Mouse (Mus musculus): Measurements from ENCODE around the gene Prkch. TPM values are rescaled to one million over a fixed set of nuclear protein-coding genes. Genes with fewer than 3 reads are reported as not detected.

The Prkch gene
- polyA plus RNA-seq, 2 experiments from 2014 or later, result 73.0 to 76.1 TPM

- ATAC-seq, result no peak
Observed at GRCm38 (mm10) chr12:73719816-73720215, 135.2 kb downstream of the Prkch start.

GRCm38 (mm10) chr12:73720466-73720865, 135.9 kb downstream of the Prkch start:
- peak; percentile 73 for ATAC-seq

GRCm38 (mm10) chr12:73722060-73722459, 137.5 kb downstream of the Prkch start:
- ATAC-seq, result no peak

- no peak for ATAC-seq
Observed at GRCm38 (mm10) chr12:73723067-73723466, 138.5 kb downstream of the Prkch start.

GRCm38 (mm10) chr12:73723887-73724286, 139.3 kb downstream of the Prkch start:
- no peak for ATAC-seq

- ATAC-seq, result peak; percentile 18
Observed at GRCm38 (mm10) chr12:73725825-73726604, 141.4 kb downstream of the Prkch start.

- ATAC-seq, result no peak
Observed at GRCm38 (mm10) chr12:73727046-73727445, 142.4 kb downstream of the Prkch start.

GRCm38 (mm10) chr12:73730603-73731002, 146.0 kb downstream of the Prkch start:
- no peak for ATAC-seq

- ATAC-seq, result no peak
Observed at GRCm38 (mm10) chr12:73731093-73731492, 146.5 kb downstream of the Prkch start.

GRCm38 (mm10) chr12:73731848-73732540, 147.4 kb downstream of the Prkch start:
- no peak for ATAC-seq

- ATAC-seq, result no peak
Observed at GRCm38 (mm10) chr12:73732862-73733261, 148.3 kb downstream of the Prkch start.

- ATAC-seq, result no peak
Observed at GRCm38 (mm10) chr12:73736931-73737330, 152.3 kb downstream of the Prkch start.

GRCm38 (mm10) chr12:73739611-73740219, 155.1 kb downstream of the Prkch start:
- ATAC-seq, result no peak

GRCm38 (mm10) chr12:73742577-73742976, 158.0 kb downstream of the Prkch start:
- no peak for ATAC-seq

GRCm38 (mm10) chr12:73743087-73743486, 158.5 kb downstream of the Prkch start:
- no peak for ATAC-seq

GRCm38 (mm10) chr12:73746072-73746471, 161.5 kb downstream of the Prkch start:
- ATAC-seq, result peak; percentile 76

- ATAC-seq, result no peak
Observed at GRCm38 (mm10) chr12:73748373-73748772, 163.8 kb downstream of the Prkch start.

- ATAC-seq, result no peak
Observed at GRCm38 (mm10) chr12:73754476-73755150, 170.0 kb downstream of the Prkch start.

GRCm38 (mm10) chr12:73755646-73756045, 171.1 kb downstream of the Prkch start:
- peak; percentile 59 for ATAC-seq

- no peak for ATAC-seq
Observed at GRCm38 (mm10) chr12:73756527-73756926, 171.9 kb downstream of the Prkch start.

GRCm38 (mm10) chr12:73762001-73762400, 177.4 kb downstream of the Prkch start:
- ATAC-seq, result no peak

GRCm38 (mm10) chr12:73762762-73763161, 178.2 kb downstream of the Prkch start:
- no peak for ATAC-seq
